Mouse (Mus musculus) heart, adult 10 weeks (tissue): ENCODE measurements around the gene Ano4. TPM values are rescaled to one million over a fixed set of nuclear protein-coding genes. Genes with fewer than 3 reads are reported as not detected.

Source experiments
- polyA plus RNA-seq: library from polyadenylated mRNA; stranded (reverse); fragments of 350-450 nt; fragmentation: Illumina TruSeq; extraction: RNeasy Lipid Tissue Mini Kit (QIAGEN cat#74804); gene quantifications from one replicate; pipeline ENCODE4 v1.2.3, GENCODE M21; 2014; ENCODE audit warnings: low read depth, low replicate concordance

The Ano4 gene
- polyA plus RNA-seq = 6.8 TPM

DNA sequence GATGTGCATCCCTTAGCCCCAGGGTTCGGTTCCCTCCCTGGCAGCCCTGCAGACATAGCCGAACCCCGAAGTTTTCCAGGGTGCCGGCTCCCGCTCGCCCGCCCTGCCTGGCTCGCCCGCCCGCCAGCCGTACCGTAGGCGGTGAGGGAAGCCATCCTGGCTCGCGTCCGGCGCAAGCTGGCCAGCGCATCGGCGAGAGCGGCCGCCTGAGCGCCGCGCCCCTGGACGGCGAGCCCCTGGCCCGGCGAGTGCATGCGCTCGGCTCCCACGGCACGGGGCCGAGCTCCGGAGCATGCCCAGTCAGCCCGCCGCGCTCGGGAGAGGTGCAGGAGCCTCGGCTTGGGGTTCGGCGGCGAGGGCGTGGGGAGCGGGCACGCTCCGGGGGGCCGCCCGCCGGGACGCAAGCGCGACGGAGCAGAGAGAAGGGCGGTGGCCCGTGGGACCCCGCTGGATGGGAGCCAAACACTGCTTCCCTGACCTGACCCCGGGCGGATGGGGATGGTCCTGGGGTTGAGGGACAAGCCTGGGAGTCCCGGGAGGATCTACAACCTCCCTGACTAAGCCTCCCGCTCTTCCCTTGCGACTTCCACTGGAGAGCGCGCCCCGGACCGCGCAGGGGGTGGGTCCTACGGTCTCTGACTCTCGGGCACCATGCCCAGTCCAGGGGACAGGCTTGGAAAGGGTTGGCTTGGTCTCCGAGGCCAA is at the start of gene Ano4:
Gene Ano4 (minus strand): TSS at position 272 of the 705 bp plus-strand sequence.

Other genes with a start within 250 kb of the Ano4 start
- gene Gas2l3, start 99.2 kb upstream of the Ano4 start, polyA plus RNA-seq = 0.42 TPM
- 0.65 TPM for gene Nr1h4, start 188.8 kb upstream of the Ano4 start, polyA plus RNA-seq